Mouse (Mus musculus) embryonic facial prominence, embryonic 11.5 days (tissue): ENCODE results near the gene 6820408C15Rik. TPM values are rescaled to one million over a fixed set of nuclear protein-coding genes. Genes with fewer than 3 reads are reported as not detected.

Experiments used
- ATAC-seq: fragments of 200-750 bp; cut with Nextera tagmentation; replicated peaks from 2 replicates; pipeline ENCODE4 v1.8.0; 2017; ENCODE audit warnings: low read depth; ENCODE audit not compliant: insufficient number of reproducible peaks, low FRiP score, low TSS enrichment
- DNase-seq: peaks from one replicate; pipeline ENCODE4 v3.0.0-alpha.2; 2015; ENCODE audit warnings: low spot score
- H3K27ac ChIP-seq: fragments of 300-500 bp; sonication (generic); replicated peaks from 2 replicates; pipeline ENCODE4 v1.5.1; 2014; ENCODE audit warnings: mild to moderate bottlenecking, low read depth, low read length, control low read depth
- H3K27me3 ChIP-seq: fragments of 300-500 bp; sonication (generic); 2 replicates; pipeline ENCODE4 v1.6.1; 2014; ENCODE audit warnings: mild to moderate bottlenecking, low read length, moderate library complexity, mixed read lengths; ENCODE audit not compliant: control insufficient read depth, insufficient read depth
- H3K36me3 ChIP-seq: fragments of 300-500 bp; sonication (generic); replicated peaks from 2 replicates; pipeline ENCODE4 v1.6.1; 2014; ENCODE audit warnings: low read depth, mild to moderate bottlenecking, low read length, moderate library complexity, mixed read lengths; ENCODE audit not compliant: control insufficient read depth, insufficient read depth
- H3K4me1 ChIP-seq: fragments of 300-500 bp; sonication (generic); 2 replicates; pipeline ENCODE4 v1.6.1; 2014; ENCODE audit warnings: low read length, mixed read lengths; ENCODE audit not compliant: control insufficient read depth, insufficient read depth
- H3K4me2 ChIP-seq: fragments of 300-500 bp; sonication (generic); 2 replicates; pipeline ENCODE4 v1.6.1; 2014; ENCODE audit warnings: low read depth, mild to moderate bottlenecking, control low read depth, low read length, moderate library complexity
- H3K4me3 ChIP-seq: fragments of 300-500 bp; sonication (generic); 2 replicates; pipeline ENCODE4 v1.5.1; 2014; ENCODE audit warnings: low read depth, low read length, control low read depth
- H3K9ac ChIP-seq: fragments of 300-500 bp; sonication (generic); replicated peaks from 2 replicates; pipeline ENCODE4 v1.6.1; 2014; ENCODE audit warnings: mild to moderate bottlenecking, control low read depth, low read length
- H3K9me3 ChIP-seq: fragments of 300-500 bp; sonication (generic); replicated peaks from 2 replicates; pipeline ENCODE4 v1.6.1; 2016; ENCODE audit warnings: mild to moderate bottlenecking, low read length, inconsistent platforms, mixed read lengths; ENCODE audit not compliant: control insufficient read depth
- WGBS: fragments of 180-500 bp; shearing (Covaris S2); extraction: QIAGEN DNeasy Blood & Tissue Kit; methylation state at CpG from one replicate; pipeline ENCODE4 v1.1.7; 2014; 5-methylcytosine and 5-hydroxymethylcytosine counted together
- polyA plus RNA-seq: library from polyadenylated mRNA; unstranded; fragments of >200 nt; fragmentation: Nextera tagmentation; extraction: Ambion mirVana; gene quantifications from 2 replicates; pipeline ENCODE4 v1.2.1, GENCODE M21; 2014

6820408C15Rik gene
- polyA plus RNA-seq, 1 experiment from 2014 or later = 0.24 TPM

- Histone ChIP-seq H3K36me3 (no peaks in the 10 kb centered on the region), H3K9ac (no peak within 1 kb of the TSS), H3K4me2 (no peak within 1 kb of the TSS), H3K4me1 (no peaks in the 10 kb centered on the region), H3K27me3 (no peaks in the 10 kb centered on the region), H3K4me3 (no peak within 1 kb of the TSS), H3K27ac (no peak within 1 kb of the TSS), H3K9me3 (no peaks in the 10 kb centered on the region)
- no peak for DNase-seq
- ATAC-seq = no peak
Observed at GRCm38 (mm10) chr2:152490038-152490437, 74.7 kb downstream of the 6820408C15Rik start, which contains the start of gene Defb22. Gene Defb22, minus strand, starts transcription at chr2:152490138.

- DNase-seq (no peak), ATAC-seq (no peak)
- no peaks in the 10 kb centered on the region for H3K4me1 ChIP-seq
- H3K27me3 ChIP-seq = no peaks in the 10 kb centered on the region
- no peak overlapping the region for H3K9ac ChIP-seq
- H3K27ac ChIP-seq = no peak overlapping the region
- H3K4me3 ChIP-seq = no peak overlapping the region
- 78% methylated on average over 6 of the region's 6 CpGs for whole genome bisulfite sequencing
- no peaks in the 10 kb centered on the region for H3K9me3 ChIP-seq
- H3K36me3 ChIP-seq = no peaks in the 10 kb centered on the region
- H3K4me2 ChIP-seq = no peak overlapping the region
Observed at GRCm38 (mm10) chr2:152493151-152493550, 77.8 kb downstream of the 6820408C15Rik start.

Other genes starting within 250 kb of the 6820408C15Rik start
- 57.8 and 64.9 TPM in 2 replicates for gene Csnk2a1, start 188.7 kb upstream of the 6820408C15Rik start, polyA plus RNA-seq
- gene Tbc1d20, start 121.8 kb upstream of the 6820408C15Rik start, polyA plus RNA-seq = 25.4 and 26.4 TPM in 2 replicates
- gene Rbck1, start 82.9 kb upstream of the 6820408C15Rik start, polyA plus RNA-seq = 58.2 and 64.9 TPM in 2 replicates
- gene Trib3, start 71.6 kb upstream of the 6820408C15Rik start, polyA plus RNA-seq = 1.4 and 1.7 TPM in 2 replicates
- gene Nrsn2, start 38.9 kb upstream of the 6820408C15Rik start, polyA plus RNA-seq = 3.0 and 4.2 TPM in 2 replicates
- gene Sox12, start 17.5 kb upstream of the 6820408C15Rik start, polyA plus RNA-seq = 19.6 and 20.7 TPM in 2 replicates
- gene Zcchc3, start 560 bp upstream of the 6820408C15Rik start, polyA plus RNA-seq = 61.6 and 67.7 TPM in 2 replicates
- not detected in 2 replicates for gene Defb23, start 49.0 kb downstream of the 6820408C15Rik start, polyA plus RNA-seq
- not detected in 2 replicates for gene Defb20, start 61.5 kb downstream of the 6820408C15Rik start, polyA plus RNA-seq
- not detected in 2 replicates for gene Defb22, start 74.6 kb downstream of the 6820408C15Rik start, polyA plus RNA-seq
- gene Defb26, start 96.1 kb downstream of the 6820408C15Rik start, polyA plus RNA-seq = not detected in 2 replicates
- not detected in 2 replicates for gene Defb28, start 102.7 kb downstream of the 6820408C15Rik start, polyA plus RNA-seq
- not detected in 2 replicates for gene Defb29, start 124.5 kb downstream of the 6820408C15Rik start, polyA plus RNA-seq
- not detected in 2 replicates for gene Gm17416, start 153.8 kb downstream of the 6820408C15Rik start, polyA plus RNA-seq
- gene Defb21, start 157.2 kb downstream of the 6820408C15Rik start, polyA plus RNA-seq = not detected in 2 replicates
- not detected in 2 replicates for gene Defb19, start 164.7 kb downstream of the 6820408C15Rik start, polyA plus RNA-seq
- not detected in 2 replicates for gene Defb45, start 183.8 kb downstream of the 6820408C15Rik start, polyA plus RNA-seq
- gene Defb36, start 188.7 kb downstream of the 6820408C15Rik start, polyA plus RNA-seq = not detected in 2 replicates
- gene Defb25, start 207.5 kb downstream of the 6820408C15Rik start, polyA plus RNA-seq = not detected in 2 replicates
- gene Rem1, start 211.4 kb downstream of the 6820408C15Rik start, polyA plus RNA-seq = 0.36 and 0.91 TPM in 2 replicates